Mouse (Mus musculus): ENCODE results near the gene Tmem8b. TPM values are rescaled to one million over a fixed set of nuclear protein-coding genes. Genes with fewer than 3 reads are reported as not detected.

Tmem8b gene
- total RNA-seq, 2 experiments from 2014 or later, result 0.04 to 0.42 TPM

Other genes starting within 250 kb of the Tmem8b start
- not detected in 2 replicates for gene Fam166b, start 239.8 kb upstream of the Tmem8b start, total RNA-seq (2015)
- gene Fam166b, start 239.8 kb upstream of the Tmem8b start, total RNA-seq (2017), result not detected in 2 replicates
- gene Tesk1, start 227.0 kb upstream of the Tmem8b start, total RNA-seq (2015), result 5.7 and 6.3 TPM in 2 replicates
- gene Tesk1, start 227.0 kb upstream of the Tmem8b start, total RNA-seq (2017), result 7.6 and 9.3 TPM in 2 replicates
- gene Cd72, start 214.3 kb upstream of the Tmem8b start, total RNA-seq (2015), result 0.57 and 2.5 TPM in 2 replicates
- gene Cd72, start 214.3 kb upstream of the Tmem8b start, total RNA-seq (2017), result 3.0 and 3.5 TPM in 2 replicates
- gene Sit1, start 185.2 kb upstream of the Tmem8b start, total RNA-seq (2015), result not detected in 2 replicates
- 0.77 TPM in 1 of 2 replicates, not detected in the other for gene Sit1, start 185.2 kb upstream of the Tmem8b start, total RNA-seq (2017)
- gene Ccdc107, start 176.1 kb upstream of the Tmem8b start, total RNA-seq (2015), result 16.7 and 17.5 TPM in 2 replicates
- 23.6 and 32.6 TPM in 2 replicates for gene Ccdc107, start 176.1 kb upstream of the Tmem8b start, total RNA-seq (2017)
- 54.6 and 60.0 TPM in 2 replicates for gene Arhgef39, start 169.3 kb upstream of the Tmem8b start, total RNA-seq (2015)
- gene Arhgef39, start 169.3 kb upstream of the Tmem8b start, total RNA-seq (2017), result 52.3 and 54.1 TPM in 2 replicates
- 3.0 and 3.5 TPM in 2 replicates for gene Car9, start 162.0 kb upstream of the Tmem8b start, total RNA-seq (2015)
- 0.41 and 1.1 TPM in 2 replicates for gene Car9, start 162.0 kb upstream of the Tmem8b start, total RNA-seq (2017)
- gene Tpm2, start 145.2 kb upstream of the Tmem8b start, total RNA-seq (2015), result 0.11 TPM in 1 of 2 replicates, not detected in the other
- 0.11 and 0.33 TPM in 2 replicates for gene Tpm2, start 145.2 kb upstream of the Tmem8b start, total RNA-seq (2017)
- gene Creb3, start 106.6 kb upstream of the Tmem8b start, total RNA-seq (2015), result 29.4 and 33.0 TPM in 2 replicates
- gene Creb3, start 106.6 kb upstream of the Tmem8b start, total RNA-seq (2017), result 84.6 and 101 TPM in 2 replicates
- gene Tln1, start 106.3 kb upstream of the Tmem8b start, total RNA-seq (2015), result 226 and 299 TPM in 2 replicates
- gene Tln1, start 106.3 kb upstream of the Tmem8b start, total RNA-seq (2017), result 408 and 426 TPM in 2 replicates
- 18.6 and 20.8 TPM in 2 replicates for gene Rgp1, start 90.3 kb upstream of the Tmem8b start, total RNA-seq (2015)
- 8.2 and 24.7 TPM in 2 replicates for gene Rgp1, start 90.3 kb upstream of the Tmem8b start, total RNA-seq (2017)
- 8.4 and 8.5 TPM in 2 replicates for gene Gba2, start 90.1 kb upstream of the Tmem8b start, total RNA-seq (2015)
- 9.5 and 9.8 TPM in 2 replicates for gene Gba2, start 90.1 kb upstream of the Tmem8b start, total RNA-seq (2017)
- not detected in 2 replicates for gene Msmp, start 84.5 kb upstream of the Tmem8b start, total RNA-seq (2015)
- not detected in 2 replicates for gene Msmp, start 84.5 kb upstream of the Tmem8b start, total RNA-seq (2017)
- 0.29 and 1.7 TPM in 2 replicates for gene Npr2, start 37.0 kb upstream of the Tmem8b start, total RNA-seq (2015)
- gene Npr2, start 37.0 kb upstream of the Tmem8b start, total RNA-seq (2017), result 0.33 and 1.3 TPM in 2 replicates
- gene Spag8, start 15.4 kb upstream of the Tmem8b start, total RNA-seq (2015), result not detected in 2 replicates
- not detected in 2 replicates for gene Spag8, start 15.4 kb upstream of the Tmem8b start, total RNA-seq (2017)
- gene Hint2, start 12.5 kb upstream of the Tmem8b start, total RNA-seq (2015), result 23.8 and 24.3 TPM in 2 replicates
- 24.6 and 27.9 TPM in 2 replicates for gene Hint2, start 12.5 kb upstream of the Tmem8b start, total RNA-seq (2017)
- gene Fam221b, start 174 bp downstream of the Tmem8b start, total RNA-seq (2015), result 0.11 TPM in 1 of 2 replicates, not detected in the other
- gene Fam221b, start 174 bp downstream of the Tmem8b start, total RNA-seq (2017), result 0.20 and 0.33 TPM in 2 replicates
- gene Olfr70, start 31.8 kb downstream of the Tmem8b start, total RNA-seq (2015), result not detected in 2 replicates
- gene Olfr70, start 31.8 kb downstream of the Tmem8b start, total RNA-seq (2017), result not detected in 2 replicates
- gene Olfr71, start 41.3 kb downstream of the Tmem8b start, total RNA-seq (2015), result not detected in 2 replicates
- not detected in 2 replicates for gene Olfr71, start 41.3 kb downstream of the Tmem8b start, total RNA-seq (2017)
- gene Hrct1, start 58.2 kb downstream of the Tmem8b start, total RNA-seq (2015), result not detected in 2 replicates
- gene Hrct1, start 58.2 kb downstream of the Tmem8b start, total RNA-seq (2017), result not detected in 2 replicates
- not detected in 2 replicates for gene Spaar, start 61.1 kb downstream of the Tmem8b start, total RNA-seq (2015)
- not detected in 2 replicates for gene Spaar, start 61.1 kb downstream of the Tmem8b start, total RNA-seq (2017)
- gene Olfr159, start 102.0 kb downstream of the Tmem8b start, total RNA-seq (2015), result not detected in 2 replicates
- not detected in 2 replicates for gene Olfr159, start 102.0 kb downstream of the Tmem8b start, total RNA-seq (2017)
- not detected in 2 replicates for gene Olfr156, start 154.9 kb downstream of the Tmem8b start, total RNA-seq (2015)
- gene Olfr156, start 154.9 kb downstream of the Tmem8b start, total RNA-seq (2017), result not detected in 2 replicates
- not detected in 2 replicates for gene Olfr157, start 171.2 kb downstream of the Tmem8b start, total RNA-seq (2015)
- gene Olfr157, start 171.2 kb downstream of the Tmem8b start, total RNA-seq (2017), result not detected in 2 replicates
- not detected in 2 replicates for gene Olfr155, start 182.6 kb downstream of the Tmem8b start, total RNA-seq (2015)
- not detected in 2 replicates for gene Olfr155, start 182.6 kb downstream of the Tmem8b start, total RNA-seq (2017)
- gene Reck, start 206.6 kb downstream of the Tmem8b start, total RNA-seq (2015), result 2.2 and 6.8 TPM in 2 replicates
- 1.2 and 10.2 TPM in 2 replicates for gene Reck, start 206.6 kb downstream of the Tmem8b start, total RNA-seq (2017)

All from megakaryocyte, adult 5-6 weeks (primary cell).